Mouse (Mus musculus) liver, adult 2 months (tissue): ENCODE measurements around the gene Gm38392. TPM values are rescaled to one million over a fixed set of nuclear protein-coding genes. Genes with fewer than 3 reads are reported as not detected.

Source experiments
- DNase-seq: peaks from one replicate; pipeline ENCODE4 v3.0.0-alpha.2; 2011; ENCODE audit warnings: low read depth, low spot score; ENCODE audit errors: extremely low read depth
- H3K27ac ChIP-seq: fragments of 200-500 bp; replicated peaks from 2 replicates; pipeline ENCODE4 v1.5.1; 2012; ENCODE audit warnings: low read depth, mild to moderate bottlenecking, control low read depth, inconsistent platforms, low read length; ENCODE audit not compliant: insufficient read depth
- H3K27me3 ChIP-seq: fragments of 200-500 bp; 2 replicates; pipeline ENCODE4 v1.6.1; 2012; ENCODE audit warnings: mild to moderate bottlenecking, moderate library complexity, low read length, inconsistent platforms; ENCODE audit not compliant: control insufficient read depth, insufficient read depth
- H3K36me3 ChIP-seq: fragments of 200-500 bp; 2 replicates; pipeline ENCODE4 v1.6.1; 2012; ENCODE audit warnings: low read length, inconsistent platforms; ENCODE audit not compliant: control insufficient read depth, insufficient read depth
- H3K4me1 ChIP-seq: fragments of 200-500 bp; 2 replicates; pipeline ENCODE4 v1.6.1; 2011; ENCODE audit warnings: low read length; ENCODE audit not compliant: control insufficient read depth, insufficient read depth
- H3K4me3 ChIP-seq: fragments of 200-500 bp; 2 replicates; pipeline ENCODE4 v1.5.1; 2011; ENCODE audit warnings: low read depth, mild to moderate bottlenecking, control low read depth, low read length, moderate library complexity; ENCODE audit not compliant: insufficient read depth
- H3K79me2 ChIP-seq: fragments of 200-500 bp; 2 replicates; pipeline ENCODE4 v1.6.1; 2012; ENCODE audit warnings: inconsistent platforms, mild to moderate bottlenecking, low read length, moderate library complexity; ENCODE audit not compliant: control insufficient read depth, insufficient read depth
- H3K9ac ChIP-seq: fragments of 200-500 bp; 2 replicates; pipeline ENCODE4 v1.6.1; 2012; ENCODE audit warnings: low read depth, mild to moderate bottlenecking, control low read depth, inconsistent platforms, low read length
- CTCF ChIP-seq: fragments of 200-500 bp; IDR thresholded peaks from 2 replicates; pipeline ENCODE4 v1.5.1; 2011; ENCODE audit warnings: low read depth, low read length, control low read depth
- POLR2A ChIP-seq: fragments of 200-500 bp; IDR thresholded peaks from 2 replicates; pipeline ENCODE4 v1.6.1; 2011; ENCODE audit warnings: low read length, control low read depth; ENCODE audit not compliant: insufficient read depth; ENCODE audit errors: extremely low read depth
- WGBS: fragments of 180-500 bp; shearing (Covaris S2); methylation state at CpG from one replicate; pipeline ENCODE4 v1.1.7; 2018; 5-methylcytosine and 5-hydroxymethylcytosine counted together
- polyA plus RNA-seq: library from polyadenylated mRNA; depleted of rRNA; stranded (reverse); fragments of >200 nt; gene quantifications from 2 replicates; pipeline ENCODE4 v1.2.3, GENCODE M21; 2012
- total RNA-seq: library from RNA; depleted of rRNA; stranded (reverse); fragments of >200 nt; gene quantifications from 2 replicates; pipeline ENCODE4 v1.2.3, GENCODE M21; 2014

The Gm38392 gene
- total and polyA plus RNA-seq, 2 experiments, result not detected

DNA sequence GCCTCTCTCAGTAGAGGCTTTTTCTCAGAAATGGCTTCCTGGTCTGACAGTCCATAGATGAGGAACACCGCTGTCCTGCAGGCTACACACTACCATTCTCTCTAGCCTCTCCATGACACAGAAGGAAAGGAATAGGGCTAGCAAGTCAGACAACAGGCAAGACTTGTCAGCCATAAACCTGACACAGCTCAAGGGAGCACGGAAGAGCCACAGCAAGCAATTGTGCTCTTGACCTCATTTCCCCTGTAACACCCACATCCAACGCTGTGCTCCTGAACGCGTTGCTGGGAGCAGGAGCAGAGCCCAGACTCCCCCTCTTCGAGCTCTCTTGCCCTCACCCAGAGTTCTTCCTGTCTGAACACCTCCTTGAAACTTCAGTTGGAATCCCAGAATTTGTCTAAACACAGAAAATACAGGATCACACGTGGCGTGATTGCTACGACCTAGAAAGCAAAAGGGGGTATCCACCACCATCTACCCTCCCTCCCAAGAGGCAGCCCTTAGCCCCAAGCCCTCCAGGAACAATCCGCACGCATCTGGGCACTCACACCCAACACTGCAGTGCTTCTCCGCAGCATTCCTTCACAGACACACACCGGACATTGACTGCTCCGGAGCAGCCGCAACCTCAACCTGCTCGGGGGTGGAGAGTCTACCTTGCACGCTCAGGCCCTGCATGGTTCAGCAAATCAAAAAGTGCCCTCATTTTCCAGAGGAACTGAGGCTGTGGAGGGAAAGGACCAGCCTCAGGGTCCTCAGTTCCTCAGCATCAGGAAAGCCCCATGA, 56.6 kb downstream of the Gm38392 start:
- 51% methylated on average over 17 of the region's 17 CpGs for WGBS
- Histone ChIP-seq H3K27me3 (peaks cover 2% of the 10 kb centered on the region; the same call in 1 of the 2 replicates), H3K27ac (no peak overlapping the region), H3K79me2 (no peaks in the 10 kb centered on the region), H3K36me3 (no peaks in the 10 kb centered on the region), H3K4me1 (no peaks in the 10 kb centered on the region), H3K4me3 (no peak overlapping the region), H3K9ac (no peak overlapping the region)
- DNase-seq, result no peak
- TF ChIP-seq POLR2A (no peak), CTCF (no peak)

DNA sequence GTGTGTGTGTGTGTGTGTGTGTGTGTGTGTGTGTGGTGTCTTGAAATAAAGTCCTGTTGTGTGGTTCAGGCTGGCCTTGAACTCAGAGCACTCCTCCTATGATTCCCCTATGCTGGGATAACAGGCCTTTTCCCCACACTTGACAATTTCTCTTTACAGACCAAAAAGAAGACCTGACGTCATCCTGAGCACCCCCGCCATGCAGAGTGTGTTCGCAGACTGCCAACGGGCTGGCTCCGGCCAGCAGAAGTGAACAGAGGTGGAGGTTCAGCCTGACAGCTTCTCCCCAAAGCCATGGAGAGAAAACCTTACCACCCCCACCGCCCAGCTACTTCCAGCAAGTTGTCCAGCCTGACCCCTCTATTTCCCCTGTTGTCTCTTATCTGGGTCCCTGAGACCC, 57.5 kb downstream of the Gm38392 start:
- no peak overlapping the region for H3K4me3 ChIP-seq
- peaks cover 2% of the 10 kb centered on the region; the same call in 1 of the 2 replicates for H3K27me3 ChIP-seq
- no peaks in the 10 kb centered on the region for H3K36me3 ChIP-seq
- TF ChIP-seq CTCF, result no peak
- no peak for TF ChIP-seq POLR2A
- H3K27ac ChIP-seq, result no peak overlapping the region
- DNase-seq, result no peak
- H3K79me2 ChIP-seq, result no peaks in the 10 kb centered on the region
- H3K4me1 ChIP-seq, result no peaks in the 10 kb centered on the region
- H3K9ac ChIP-seq, result no peak overlapping the region
- 84% methylated on average over 6 of the region's 6 CpGs for WGBS

DNA sequence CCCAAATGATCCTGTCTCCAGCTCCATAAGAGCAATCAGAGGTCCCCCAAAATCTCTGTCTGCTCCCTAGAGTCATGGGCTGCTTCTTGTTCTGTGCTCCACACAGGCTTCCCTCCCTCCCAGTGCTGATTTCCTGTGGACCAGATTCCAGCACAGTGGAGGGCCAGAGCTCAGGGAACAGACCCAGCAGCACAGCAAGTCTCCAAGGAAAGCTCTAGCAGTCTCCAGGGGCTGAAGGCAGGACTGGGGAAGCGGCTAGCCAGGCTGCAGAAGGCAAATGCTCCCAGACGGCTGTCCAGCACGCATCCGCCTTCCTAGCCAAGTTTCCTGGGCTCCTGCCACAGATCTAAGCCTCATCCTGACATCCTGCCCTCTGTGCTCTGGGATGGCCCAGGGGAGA, 58.1 kb downstream of the Gm38392 start:
- Histone ChIP-seq H3K27ac (no peak overlapping the region), H3K4me1 (no peaks in the 10 kb centered on the region), H3K36me3 (no peaks in the 10 kb centered on the region), H3K9ac (no peak overlapping the region), H3K4me3 (no peak overlapping the region), H3K27me3 (peaks cover 2% of the 10 kb centered on the region; the same call in 1 of the 2 replicates), H3K79me2 (no peaks in the 10 kb centered on the region)
- DNase-seq, result no peak
- WGBS, result 61% methylated on average over 4 of the region's 4 CpGs
- TF ChIP-seq POLR2A (no peak), CTCF (no peak)

DNA sequence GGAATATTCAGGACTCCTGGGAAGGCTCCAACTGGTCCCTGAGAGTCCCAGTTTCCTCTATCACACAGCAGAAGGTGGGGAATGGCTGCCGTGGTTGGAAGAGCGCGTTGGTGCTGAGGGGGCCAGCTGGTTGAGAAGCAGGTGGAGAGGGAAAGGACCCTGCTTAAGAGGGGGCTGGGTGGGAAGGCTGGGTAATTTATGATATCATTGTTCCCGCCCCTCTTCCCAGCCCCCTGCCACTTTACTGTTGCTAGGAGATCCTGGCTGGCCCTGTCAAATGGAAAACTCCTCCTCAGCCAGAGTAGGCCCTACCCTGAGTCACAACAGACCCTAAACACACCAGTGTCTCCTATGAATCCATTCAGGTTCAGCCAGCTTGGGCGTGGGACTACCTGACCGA, 59.0 kb downstream of the Gm38392 start:
- Histone ChIP-seq H3K36me3 (no peaks in the 10 kb centered on the region), H3K9ac (no peak overlapping the region), H3K27me3 (peaks cover 2% of the 10 kb centered on the region; the same call in 1 of the 2 replicates), H3K27ac (no peak overlapping the region), H3K4me3 (no peak overlapping the region), H3K4me1 (no peaks in the 10 kb centered on the region), H3K79me2 (no peaks in the 10 kb centered on the region)
- 73% methylated on average over 6 of the region's 6 CpGs for WGBS
- DNase-seq, result no peak
- no peak for TF ChIP-seq CTCF
- no peak for TF ChIP-seq POLR2A

DNA sequence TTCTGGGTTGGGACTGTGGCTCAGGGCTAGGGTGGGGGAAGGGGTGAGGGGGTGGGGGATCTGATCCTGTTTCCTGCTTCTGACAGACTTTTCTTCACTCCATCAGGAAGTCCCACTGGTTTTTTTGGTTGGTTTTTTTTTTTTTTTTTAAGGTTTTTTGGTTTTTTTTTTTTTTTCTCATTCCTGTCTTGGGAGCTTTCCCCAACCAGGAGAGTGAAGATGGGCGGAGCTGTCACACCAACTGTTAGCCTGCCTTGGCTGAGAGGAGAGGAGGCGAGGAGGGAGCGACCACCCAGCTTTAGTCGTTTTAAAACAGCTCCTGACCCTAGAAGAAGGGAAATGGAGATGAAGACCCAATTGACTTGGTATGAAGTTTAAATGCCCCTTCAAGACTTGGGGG, 59.8 kb downstream of the Gm38392 start:
- Histone ChIP-seq H3K4me1 (no peaks in the 10 kb centered on the region), H3K9ac (no peak overlapping the region), H3K27me3 (peaks cover 2% of the 10 kb centered on the region; the same call in 1 of the 2 replicates), H3K27ac (no peak overlapping the region), H3K79me2 (no peaks in the 10 kb centered on the region), H3K4me3 (no peak overlapping the region), H3K36me3 (no peaks in the 10 kb centered on the region)
- WGBS, result 55% methylated on average over 4 of the region's 4 CpGs
- TF ChIP-seq CTCF (no peak), POLR2A (no peak)
- DNase-seq, result no peak

DNA sequence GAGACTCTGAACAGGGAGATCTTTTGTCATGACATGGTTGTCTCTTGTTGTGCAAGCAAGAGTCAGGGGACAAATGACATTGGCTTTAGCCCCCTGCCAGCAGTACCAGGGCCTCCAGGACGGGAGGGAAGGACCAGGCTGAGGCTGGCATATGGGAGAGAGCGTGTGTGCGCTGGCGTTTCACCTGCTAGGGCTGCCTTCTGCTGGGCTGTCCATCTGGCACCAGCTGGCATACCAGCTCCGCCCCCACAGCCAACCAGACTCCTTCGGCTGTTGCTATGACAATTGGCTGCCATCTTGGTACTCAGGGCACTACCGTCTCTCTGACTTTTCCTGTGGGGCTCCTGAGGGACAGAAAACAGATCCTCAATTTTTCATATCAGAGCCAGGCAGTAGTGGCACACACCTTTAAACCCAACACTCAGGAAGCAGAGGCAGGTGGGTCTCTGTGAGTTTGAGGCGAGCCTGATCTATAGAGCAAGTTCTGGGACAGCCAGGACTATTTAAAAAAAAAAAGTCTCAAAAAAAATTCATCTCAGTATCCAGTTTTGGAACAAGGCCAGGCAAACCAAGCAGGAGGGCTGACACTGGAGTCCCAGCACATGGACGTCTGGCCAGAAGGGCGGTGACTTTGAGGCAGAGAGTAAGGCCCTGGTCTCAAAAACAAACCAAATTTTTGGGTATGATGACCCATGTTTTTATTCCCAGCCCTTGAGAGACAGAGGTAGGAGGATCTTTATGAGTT, 60.7 kb downstream of the Gm38392 start:
- H3K27me3 ChIP-seq, result peaks cover 2% of the 10 kb centered on the region; the same call in 1 of the 2 replicates
- H3K27ac ChIP-seq, result no peak overlapping the region
- DNase-seq, result no peak
- H3K4me3 ChIP-seq, result no peak overlapping the region
- H3K36me3 ChIP-seq, result no peaks in the 10 kb centered on the region
- 89% methylated on average over 10 of the region's 10 CpGs for WGBS
- TF ChIP-seq POLR2A (no peak), CTCF (no peak)
- H3K9ac ChIP-seq, result no peak overlapping the region
- no peaks in the 10 kb centered on the region for H3K79me2 ChIP-seq
- H3K4me1 ChIP-seq, result no peaks in the 10 kb centered on the region
